Mouse (Mus musculus) hindbrain, postnatal 0 days (tissue): ENCODE data around the gene Irf8. TPM values are rescaled to one million over a fixed set of nuclear protein-coding genes. Genes with fewer than 3 reads are reported as not detected.

ENCODE experiments used
- ATAC-seq: fragments of 200-750 bp; cut with Nextera tagmentation; 2 replicates; pipeline ENCODE4 v1.8.0; 2017; ENCODE audit warnings: mild to moderate bottlenecking, moderate TSS enrichment, moderate library complexity
- DNase-seq: peaks from one replicate; pipeline ENCODE4 v3.0.0-alpha.2; 2015; ENCODE audit warnings: low spot score
- H3K27ac ChIP-seq: fragments of 300-500 bp; sonication (generic); 2 replicates; pipeline ENCODE4 v1.5.1; 2014; ENCODE audit warnings: mild to moderate bottlenecking
- H3K27me3 ChIP-seq: fragments of 300-500 bp; sonication (generic); 2 replicates; pipeline ENCODE4 v1.6.1; 2014; ENCODE audit warnings: low read length, mixed read lengths; ENCODE audit not compliant: insufficient read depth
- H3K36me3 ChIP-seq: fragments of 300-500 bp; sonication (generic); 2 replicates; pipeline ENCODE4 v1.6.1; 2014; ENCODE audit warnings: low read length, mixed read lengths; ENCODE audit not compliant: insufficient read depth
- H3K4me1 ChIP-seq: fragments of 300-500 bp; sonication (generic); 2 replicates; pipeline ENCODE4 v1.6.1; 2014; ENCODE audit warnings: antibody characterized with exemption, low read length, mixed read lengths; ENCODE audit not compliant: insufficient read depth
- H3K4me2 ChIP-seq: fragments of 300-500 bp; sonication (generic); 2 replicates; pipeline ENCODE4 v1.6.1; 2014; ENCODE audit warnings: low read depth, mild to moderate bottlenecking, low read length, moderate library complexity, mixed read lengths
- H3K4me3 ChIP-seq: fragments of 300-500 bp; sonication (generic); 2 replicates; pipeline ENCODE4 v1.5.1; 2014; ENCODE audit warnings: low read length
- H3K9ac ChIP-seq: fragments of 300-500 bp; sonication (generic); replicated peaks from 2 replicates; pipeline ENCODE4 v1.6.1; 2014; ENCODE audit warnings: mild to moderate bottlenecking, low read length, moderate library complexity, mixed read lengths
- H3K9me3 ChIP-seq: fragments of 300-500 bp; sonication (generic); 2 replicates; pipeline ENCODE4 v1.6.1; 2016; ENCODE audit warnings: low read length, mixed read lengths
- CTCF ChIP-seq: IDR thresholded peaks from 2 replicates; pipeline ENCODE4 v1.5.1; 2016; ENCODE audit warnings: antibody characterized with exemption, control low read depth, low read depth
- WGBS: fragments of 180-500 bp; shearing (Covaris S2); extraction: QIAGEN DNeasy Blood & Tissue Kit; methylation state at CpG from one replicate; pipeline ENCODE4 v1.1.7; 2014; 5-methylcytosine and 5-hydroxymethylcytosine counted together
- polyA plus RNA-seq: library from polyadenylated mRNA; unstranded; fragments of >200 nt; fragmentation: Nextera tagmentation; extraction: Ambion mirVana; gene quantifications from 2 replicates; pipeline ENCODE4 v1.2.1, GENCODE M21; 2015
- total RNA-seq: library from RNA; depleted of rRNA; stranded (reverse); fragments of >200 nt; gene quantifications from 2 replicates; pipeline ENCODE4 v1.2.3, GENCODE M21; 2014

Gene Irf8
- total and polyA plus RNA-seq, 2 experiments from 2014 or later, result 5.2 to 7.7 TPM

- Histone ChIP-seq H3K9me3 (no peaks in the 10 kb centered on the region), H3K27ac (no peak overlapping the region), H3K4me2 (no peak overlapping the region), H3K36me3 (no peaks in the 10 kb centered on the region), H3K27me3 (no peaks in the 10 kb centered on the region), H3K4me1 (no peaks in the 10 kb centered on the region), H3K9ac (no peak overlapping the region), H3K4me3 (no peak overlapping the region)
- WGBS, result 36% methylated on average over 19 of the region's 19 CpGs
- TF ChIP-seq CTCF, result no peak
- no peak for DNase-seq
- ATAC-seq, result no peak
Observed at GRCm38 (mm10) chr8:120755306-120756297, 19.4 kb downstream of the Irf8 start.

DNA sequence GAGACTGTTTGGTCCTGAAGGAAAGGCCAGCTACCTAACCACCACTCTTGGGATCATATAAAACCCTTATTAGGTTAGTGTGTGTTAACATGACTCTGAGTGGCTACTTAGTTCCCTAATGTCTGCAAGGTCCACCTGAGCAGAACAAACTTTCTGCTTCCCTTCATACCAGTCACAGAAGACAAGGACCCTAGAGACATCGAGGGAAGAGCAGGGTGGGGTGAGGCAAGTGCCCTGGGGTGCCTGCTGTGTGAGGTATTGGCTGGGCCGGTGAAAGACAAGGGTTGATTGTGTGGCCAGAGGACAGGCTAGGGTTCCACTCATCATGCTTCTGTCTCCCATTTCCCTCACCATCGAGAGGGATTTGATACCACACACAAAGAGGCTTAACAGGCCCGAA is 21.8 kb downstream of the Irf8 start:
- Histone ChIP-seq H3K4me1 (no peaks in the 10 kb centered on the region), H3K9ac (no peak overlapping the region), H3K27ac (no peak overlapping the region), H3K4me3 (no peak overlapping the region), H3K9me3 (no peaks in the 10 kb centered on the region), H3K27me3 (no peaks in the 10 kb centered on the region), H3K4me2 (no peak overlapping the region), H3K36me3 (no peaks in the 10 kb centered on the region)
- no peak for ATAC-seq
- WGBS, result 43% methylated on average over 4 of the region's 4 CpGs
- no peak for DNase-seq
- TF ChIP-seq CTCF, result no peak

DNA sequence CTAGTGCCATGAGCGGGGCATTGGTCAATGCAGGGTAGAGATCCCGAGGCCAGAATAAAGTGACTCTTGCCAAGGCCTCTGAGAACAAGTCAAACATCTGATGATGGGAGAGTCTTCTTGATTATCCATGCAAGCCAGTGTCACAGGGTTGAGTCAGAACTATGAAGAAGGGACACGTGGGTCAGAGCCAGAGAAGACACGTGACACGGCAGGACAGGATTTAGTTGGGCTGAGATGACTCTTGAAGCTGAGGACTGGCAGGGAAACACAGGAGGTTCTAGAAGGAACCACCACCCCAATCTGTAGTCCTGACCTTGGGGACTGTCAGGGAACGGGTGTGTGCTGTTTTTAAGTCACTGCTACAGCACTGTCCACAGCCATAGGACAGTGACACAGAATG is 23.7 kb downstream of the Irf8 start:
- H3K9ac ChIP-seq, result no peak overlapping the region
- WGBS, result 89% methylated on average over 6 of the region's 6 CpGs

GRCm38 (mm10) chr8:120760341-120761215 is 24.4 kb downstream of the Irf8 start:
- H3K9ac ChIP-seq, result no peak overlapping the region
- no peak overlapping the region for H3K27ac ChIP-seq
- no peak for ATAC-seq
- H3K4me1 ChIP-seq, result no peaks in the 10 kb centered on the region
- H3K4me2 ChIP-seq, result no peak overlapping the region
- no peaks in the 10 kb centered on the region for H3K9me3 ChIP-seq
- TF ChIP-seq CTCF, result no peak
- 85% methylated on average over 19 of the region's 19 CpGs for WGBS
- no peak overlapping the region for H3K4me3 ChIP-seq
- DNase-seq, result no peak
- H3K36me3 ChIP-seq, result no peaks in the 10 kb centered on the region
- H3K27me3 ChIP-seq, result no peaks in the 10 kb centered on the region

More for the DNA sequence above, 23.7 kb downstream of the Irf8 start:
- Histone ChIP-seq H3K4me1 (no peaks in the 10 kb centered on the region), H3K4me2 (no peak overlapping the region), H3K27ac (no peak overlapping the region), H3K27me3 (no peaks in the 10 kb centered on the region), H3K4me3 (no peak overlapping the region), H3K9me3 (no peaks in the 10 kb centered on the region), H3K36me3 (no peaks in the 10 kb centered on the region)
- no peak for TF ChIP-seq CTCF
- DNase-seq, result no peak
- no peak for ATAC-seq

DNA sequence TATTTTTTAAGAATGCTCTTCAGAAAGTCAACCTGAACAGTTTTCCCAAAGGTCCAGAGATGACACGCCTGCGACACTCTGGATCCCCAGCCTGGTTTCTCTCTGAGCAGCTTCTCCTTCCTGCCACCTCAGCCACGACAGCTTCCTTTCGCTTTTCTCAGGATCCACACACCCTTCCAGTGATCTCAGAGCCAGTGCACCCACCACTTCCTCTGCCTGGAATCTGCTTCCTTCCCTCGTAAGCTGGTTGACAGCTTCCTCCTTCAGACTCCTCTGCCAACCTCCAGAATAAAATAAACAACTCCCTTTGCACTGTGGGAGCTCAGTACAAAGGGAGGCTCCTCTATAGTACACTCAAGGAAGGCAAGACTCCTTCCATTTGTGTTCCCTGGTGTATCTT is 27.1 kb downstream of the Irf8 start:
- H3K27ac ChIP-seq, result no peak overlapping the region
- no peaks in the 10 kb centered on the region for H3K27me3 ChIP-seq
- WGBS, result 78% methylated on average over 5 of the region's 5 CpGs
- no peaks in the 10 kb centered on the region for H3K9me3 ChIP-seq
- no peak for DNase-seq
- no peak overlapping the region for H3K4me3 ChIP-seq
- H3K4me2 ChIP-seq, result no peak overlapping the region
- H3K4me1 ChIP-seq, result no peaks in the 10 kb centered on the region
- no peak overlapping the region for H3K9ac ChIP-seq
- TF ChIP-seq CTCF, result no peak
- no peak for ATAC-seq
- no peaks in the 10 kb centered on the region for H3K36me3 ChIP-seq

- no peak overlapping the region for H3K4me3 ChIP-seq
- H3K4me1 ChIP-seq, result no peaks in the 10 kb centered on the region
- DNase-seq (no peak), ATAC-seq (no peak)
- no peak overlapping the region for H3K9ac ChIP-seq
- H3K36me3 ChIP-seq, result no peaks in the 10 kb centered on the region
- H3K27ac ChIP-seq, result no peak overlapping the region
- no peak overlapping the region for H3K4me2 ChIP-seq
- no peaks in the 10 kb centered on the region for H3K9me3 ChIP-seq
- no peak for TF ChIP-seq CTCF
- no peaks in the 10 kb centered on the region for H3K27me3 ChIP-seq
Observed at GRCm38 (mm10) chr8:120764638-120765037, 28.5 kb downstream of the Irf8 start.
